Mouse (Mus musculus): ENCODE data around the gene Ucma.
"Not testable (repeated sequence)": the region's sequence is repeated elsewhere in the genome, so short reads cannot be mapped to it uniquely, and the experiment has no call there.

Ucma gene

DNA sequence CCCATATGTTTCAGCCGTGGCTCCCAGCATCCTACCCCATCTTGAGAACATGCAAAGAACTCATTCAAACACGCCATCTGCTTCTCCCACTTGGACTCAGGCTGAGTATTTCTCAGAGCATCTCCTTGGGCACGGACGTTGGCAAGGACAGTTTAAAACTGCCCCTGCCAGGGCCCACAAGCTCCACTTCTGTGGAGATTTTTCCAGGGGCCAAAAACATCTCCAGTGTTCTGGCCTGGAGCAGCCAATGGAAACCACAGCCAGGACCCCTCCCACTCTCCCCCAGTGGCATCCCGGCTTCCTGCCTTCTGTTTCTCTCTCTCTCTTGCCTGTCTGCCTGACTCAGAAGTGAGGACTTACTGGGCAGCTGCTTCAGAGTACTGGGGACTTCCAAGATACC is at the start of gene Ucma:
TSS of gene Ucma (plus strand) at position 316 of the 400 bp plus-strand sequence.
- DNase-seq (ENCODE audit: low spot score in 2 of 2): no peak

DNA sequence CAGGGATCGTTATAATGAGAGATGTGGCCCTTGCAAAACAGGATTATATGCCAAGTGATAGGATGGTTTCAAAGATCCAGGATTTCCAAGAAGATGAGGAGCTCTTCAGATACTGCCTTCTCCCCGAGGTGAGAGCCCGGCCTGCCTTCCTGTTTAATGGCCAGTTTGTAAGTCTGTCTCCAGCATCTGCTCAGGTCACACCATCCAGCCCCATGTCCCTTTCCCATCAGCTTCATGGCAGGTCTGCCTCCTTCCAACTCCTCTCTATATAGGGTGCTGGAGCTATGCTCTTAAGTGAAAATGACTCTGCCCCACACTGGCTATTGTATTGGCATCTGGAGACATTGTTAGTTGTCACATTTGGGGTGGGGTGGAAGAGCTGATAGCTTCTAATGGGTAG is 48.5 kb upstream of the Ucma start:
- peak in 1 of 2 experiments; percentile 52 for DNase-seq (ENCODE audit: low spot score in 2 of 2)

- no peak for DNase-seq (ENCODE audit: low spot score in 2 of 2)
Measured at GRCm38 (mm10) chr2:4929230-4929629, 46.7 kb upstream of the Ucma start.

DNA sequence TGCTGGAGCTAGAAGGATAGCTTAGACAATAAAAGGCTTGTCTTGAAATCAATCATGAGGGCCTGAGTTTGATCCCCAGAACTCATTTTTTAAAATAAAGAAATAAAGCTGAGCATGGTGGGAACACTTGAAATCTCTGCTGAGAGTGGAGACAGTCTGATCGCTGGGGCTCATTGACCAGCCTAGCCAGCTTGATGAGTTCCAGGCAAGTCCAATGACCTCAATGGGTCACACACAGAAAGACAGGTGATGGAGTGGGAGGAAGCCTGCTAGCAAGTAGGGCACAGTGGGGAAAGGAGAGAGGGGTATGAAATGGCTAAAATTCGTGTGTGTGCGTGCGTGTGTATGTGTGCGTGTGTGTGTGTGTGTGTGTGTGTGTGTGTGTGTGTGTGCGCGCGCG is 41.4 kb upstream of the Ucma start:
- DNase-seq (ENCODE audit: low spot score in 2 of 2): no peak

GRCm38 (mm10) chr2:4937931-4938330 is 38.0 kb upstream of the Ucma start:
- DNase-seq (ENCODE audit: low spot score in 2 of 2): no peak

DNA sequence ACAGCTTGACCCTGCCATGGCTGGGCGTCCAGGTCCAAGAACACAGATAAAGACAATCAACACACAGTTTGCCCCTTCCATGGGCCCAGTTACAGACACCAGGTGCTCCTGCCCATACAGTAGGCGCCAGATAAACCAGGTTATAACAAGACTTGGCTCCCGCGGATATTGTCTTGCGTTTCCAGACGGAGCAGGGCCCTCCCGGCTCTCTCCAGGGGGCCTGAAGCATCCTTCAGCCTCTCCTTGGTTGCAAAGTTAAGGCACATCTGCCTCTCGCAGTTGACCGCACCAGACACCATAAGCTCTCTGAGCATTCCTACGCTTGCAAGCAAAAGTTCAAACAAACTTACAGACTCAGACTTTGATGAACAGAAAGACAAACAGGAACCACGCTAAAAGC is 35.1 kb upstream of the Ucma start:
- no peak for DNase-seq (ENCODE audit: low spot score in 2 of 2)

DNA sequence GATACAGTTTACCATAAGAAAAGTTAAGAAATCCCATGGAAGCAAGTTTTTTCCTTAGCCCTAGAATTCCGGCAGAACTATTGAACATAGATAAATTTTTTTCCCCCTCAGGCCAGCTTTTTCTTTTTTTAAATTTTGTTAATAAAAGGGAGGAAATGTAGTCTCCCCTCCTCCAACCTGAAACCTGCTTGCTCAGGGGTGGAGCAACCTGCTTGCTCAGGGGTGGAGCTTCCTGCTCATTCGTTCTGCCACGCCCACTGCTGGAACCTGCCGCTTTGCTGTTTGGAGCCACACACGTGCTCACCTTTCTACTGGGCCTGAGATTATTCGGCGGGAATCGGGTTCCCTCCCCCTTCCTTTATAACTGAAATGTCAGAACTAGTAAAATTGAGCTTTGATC is 26.2 kb upstream of the Ucma start:
- not testable (repeated sequence) for DNase-seq (ENCODE audit: low spot score in 2 of 2)

DNA sequence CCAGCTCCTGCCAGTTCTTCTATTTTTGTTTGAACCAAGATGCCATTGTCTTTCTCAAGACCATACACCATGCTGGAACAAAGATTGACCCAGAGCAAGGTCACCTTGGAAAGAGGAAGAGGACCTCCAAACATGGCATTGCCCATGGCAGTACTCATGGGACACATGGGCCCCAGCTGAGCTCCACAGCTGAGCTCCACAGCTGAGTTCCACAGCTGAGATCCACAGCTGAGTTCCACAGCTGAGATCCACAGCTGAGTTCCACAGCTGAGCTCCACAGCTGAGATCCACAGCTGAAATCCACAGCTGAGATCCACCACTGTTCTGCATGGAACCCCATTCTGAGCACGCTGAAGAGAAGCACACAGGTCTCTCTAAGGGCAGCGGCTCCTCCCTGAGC is 24.9 kb upstream of the Ucma start:
- no peak for DNase-seq (ENCODE audit: low spot score in 2 of 2)

GRCm38 (mm10) chr2:4954216-4954760 is 21.6 kb upstream of the Ucma start:
- no peak for DNase-seq (ENCODE audit: low spot score in 2 of 2)

GRCm38 (mm10) chr2:4958039-4958438 is 17.9 kb upstream of the Ucma start:
- DNase-seq (ENCODE audit: low spot score in 2 of 2): no peak

DNA sequence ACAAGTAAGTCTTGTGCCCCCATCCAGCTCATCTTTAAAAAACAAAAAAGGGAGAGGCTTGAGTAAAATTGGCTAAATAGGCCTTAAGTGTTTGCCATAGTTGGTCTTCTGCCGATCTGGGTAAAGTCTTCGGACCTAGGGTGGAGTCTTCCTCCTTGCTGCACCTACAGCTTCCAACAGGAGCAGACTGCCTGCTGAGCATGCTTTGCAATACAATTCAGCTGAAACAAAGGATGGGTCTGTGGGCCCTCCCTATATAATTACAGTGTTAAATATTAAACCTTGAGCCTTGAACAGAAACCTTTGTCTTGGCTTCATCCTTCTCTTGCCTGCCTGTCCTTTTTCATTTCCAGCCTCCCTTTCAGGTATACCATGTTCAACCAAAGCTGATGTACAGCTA is 8.1 kb upstream of the Ucma start:
- no peak for DNase-seq (ENCODE audit: low spot score in 2 of 2)

DNA sequence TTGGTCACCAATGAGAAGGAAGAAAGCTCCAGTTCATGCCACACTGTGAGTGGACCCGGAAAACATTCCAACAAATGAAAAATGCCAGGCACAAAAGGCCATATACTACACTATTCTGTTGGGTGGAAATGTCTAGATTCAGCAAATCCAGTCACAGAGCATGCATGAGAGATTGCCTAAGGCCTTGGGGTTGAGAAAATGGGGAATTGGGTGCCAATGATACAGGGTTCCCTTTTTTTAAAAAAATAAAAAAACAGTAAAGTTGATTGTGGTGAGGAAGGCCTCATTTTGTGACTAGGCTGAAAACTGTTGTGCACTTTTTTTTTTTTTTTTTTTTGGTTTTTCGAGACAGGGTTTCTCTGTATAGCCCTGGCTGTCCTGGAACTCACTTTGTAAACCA is 6.8 kb upstream of the Ucma start:
- DNase-seq (ENCODE audit: low spot score in 2 of 2): no peak

DNA sequence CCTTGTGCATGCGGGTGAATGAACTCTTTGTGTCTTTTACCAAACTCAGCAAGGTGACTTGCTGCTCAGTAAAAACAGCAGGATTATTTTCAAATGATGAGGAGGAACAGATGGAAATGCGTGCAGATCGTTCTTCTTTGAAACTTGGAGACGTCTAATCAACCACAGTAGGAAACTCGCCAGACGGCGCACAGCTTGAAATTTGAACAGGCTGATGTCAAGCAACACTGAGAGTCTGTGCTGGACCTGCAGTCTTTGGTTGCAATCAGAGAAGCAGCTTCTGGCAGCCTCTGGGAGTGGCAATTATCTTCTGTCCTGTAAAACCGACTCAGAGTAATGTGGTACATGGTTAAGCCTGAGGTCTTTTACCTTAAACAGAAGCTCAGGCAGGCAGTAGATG is 2.2 kb downstream of the Ucma start:
- no peak for DNase-seq (ENCODE audit: low spot score in 2 of 2)

GRCm38 (mm10) chr2:4983987-4984386 is 8.1 kb downstream of the Ucma start:
- DNase-seq (ENCODE audit: low spot score in 2 of 2): no peak

DNA sequence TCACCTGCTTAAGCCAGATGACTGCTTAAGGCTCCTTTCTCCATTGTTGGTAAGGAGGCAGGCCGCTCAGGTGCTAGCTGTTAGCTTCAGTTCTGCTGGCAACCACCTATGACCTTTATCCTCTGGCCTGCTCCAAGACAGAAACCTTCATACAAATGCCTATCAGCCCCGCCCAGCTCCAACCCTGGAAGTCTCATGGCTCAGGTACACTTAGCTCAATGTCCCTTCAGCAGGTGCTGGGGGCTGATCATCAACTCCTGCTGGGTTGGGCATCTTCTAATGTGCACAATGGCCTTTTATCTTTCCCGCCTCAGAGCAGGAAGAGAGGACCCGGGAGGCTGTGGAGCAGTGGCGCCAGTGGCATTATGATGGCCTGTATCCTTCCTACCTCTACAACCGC is 9.1 kb downstream of the Ucma start:
- DNase-seq (ENCODE audit: low spot score in 2 of 2): no peak

GRCm38 (mm10) chr2:4986798-4987197 is 10.9 kb downstream of the Ucma start:
- no peak for DNase-seq (ENCODE audit: low spot score in 2 of 2)

DNA sequence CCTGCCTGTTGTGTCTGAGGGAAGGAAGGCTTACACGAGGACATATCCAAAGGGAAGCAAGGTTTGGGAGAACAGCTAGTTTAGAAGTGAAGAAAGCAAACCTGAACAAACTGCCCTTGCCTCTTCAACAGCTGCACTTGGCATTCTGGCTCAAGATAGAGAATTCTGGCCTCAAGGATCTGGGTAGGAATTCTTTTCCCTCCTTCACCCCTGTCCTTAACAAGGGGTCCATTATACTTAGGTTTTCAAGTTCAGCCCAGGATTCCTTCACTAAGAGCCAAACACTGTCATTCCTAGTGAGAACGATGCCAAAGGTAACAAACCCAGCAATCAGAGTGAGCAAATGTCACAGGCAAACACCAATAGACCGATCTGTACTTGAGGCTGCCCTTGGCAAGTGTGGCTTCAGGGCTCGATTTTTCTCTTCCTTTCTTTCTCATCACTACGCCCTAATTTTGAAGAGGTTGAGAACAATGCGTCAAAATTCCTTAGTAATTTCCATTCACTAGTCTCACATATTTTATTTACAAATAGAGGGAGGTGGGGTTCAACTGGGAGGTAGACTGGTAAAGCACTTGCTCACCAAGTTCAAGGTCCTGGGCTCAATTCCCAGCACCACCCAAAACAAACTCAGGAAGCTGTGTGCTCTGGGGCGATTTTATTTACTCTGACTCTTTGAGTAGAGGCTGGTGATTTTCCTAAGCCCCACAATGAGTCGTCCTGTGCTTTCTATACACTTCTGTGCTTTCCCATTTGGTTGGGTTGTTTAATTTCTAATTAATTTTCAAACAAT is 11.7 kb downstream of the Ucma start:
- DNase-seq (ENCODE audit: low spot score in 2 of 2): no peak

DNA sequence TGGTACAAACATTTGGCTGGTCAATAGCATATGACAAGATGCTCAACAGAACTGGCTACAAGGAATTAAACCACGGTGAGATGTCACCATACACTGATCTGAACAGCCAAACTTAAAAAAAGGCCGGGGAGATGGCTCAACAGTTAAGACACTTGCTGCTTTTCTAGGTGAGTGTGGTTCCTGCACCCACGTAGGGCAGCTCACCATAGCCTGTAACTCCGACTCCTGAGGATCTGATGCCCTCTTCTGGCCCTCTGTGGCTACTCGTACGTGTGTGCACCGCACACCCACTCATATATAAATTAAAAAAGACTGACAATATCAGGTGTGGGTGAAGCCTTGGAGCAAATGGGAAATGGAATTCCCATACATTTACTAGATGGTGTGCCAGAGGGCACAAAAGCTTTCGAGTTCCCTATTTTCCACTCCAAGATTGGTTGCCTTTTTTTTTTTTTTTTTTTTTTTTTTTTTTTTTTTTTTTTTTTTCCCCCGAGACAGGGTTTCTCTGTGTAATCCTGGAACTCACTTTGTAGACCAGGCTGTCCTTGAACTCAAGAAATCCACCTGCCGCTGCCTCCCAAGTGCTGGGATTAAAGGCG is 13.0 kb downstream of the Ucma start:
- no peak for DNase-seq (ENCODE audit: low spot score in 2 of 2)

GRCm38 (mm10) chr2:4993584-4993983 is 17.7 kb downstream of the Ucma start:
- DNase-seq (ENCODE audit: low spot score in 2 of 2): no peak

DNA sequence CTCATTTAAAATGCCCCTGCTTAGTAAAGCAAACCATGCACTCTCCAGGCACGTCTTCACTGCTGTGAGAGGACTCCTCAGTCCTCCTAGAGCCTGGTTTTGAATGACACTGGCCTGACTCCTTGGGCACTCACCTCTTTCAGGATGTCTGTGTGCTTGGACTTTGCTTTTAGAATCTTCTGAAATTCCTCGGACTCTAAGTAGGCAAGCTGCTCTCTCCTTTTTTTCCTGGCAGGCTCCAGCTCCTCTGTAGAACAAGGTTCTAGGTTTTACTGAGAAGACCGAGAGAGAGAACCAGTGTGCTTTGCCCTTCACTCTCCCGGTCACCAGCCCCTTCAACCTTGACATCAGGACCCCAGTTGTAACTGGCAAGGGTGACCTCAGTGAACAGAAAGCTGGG is 18.5 kb downstream of the Ucma start:
- DNase-seq (ENCODE audit: low spot score in 2 of 2): no peak

DNA sequence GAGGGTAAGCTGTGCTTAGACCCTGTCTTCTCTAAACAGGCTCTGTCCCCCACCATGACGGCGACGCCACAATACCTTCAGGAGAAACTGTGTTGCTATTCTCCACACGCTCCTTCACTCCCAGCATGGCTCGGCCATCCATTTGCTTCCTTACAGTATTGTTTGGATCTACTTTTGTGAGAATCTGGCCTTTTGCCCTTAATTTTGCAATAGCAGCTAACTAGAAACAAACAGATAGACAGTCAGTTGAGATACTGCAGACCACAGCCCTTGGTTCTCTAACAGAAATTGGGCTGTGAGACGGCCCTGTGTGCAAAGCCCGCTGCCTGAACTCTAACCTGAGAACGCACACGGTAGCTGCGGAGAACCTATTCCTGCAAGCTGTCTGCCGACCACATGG is 19.7 kb downstream of the Ucma start:
- DNase-seq (ENCODE audit: low spot score in 2 of 2): no peak

DNA sequence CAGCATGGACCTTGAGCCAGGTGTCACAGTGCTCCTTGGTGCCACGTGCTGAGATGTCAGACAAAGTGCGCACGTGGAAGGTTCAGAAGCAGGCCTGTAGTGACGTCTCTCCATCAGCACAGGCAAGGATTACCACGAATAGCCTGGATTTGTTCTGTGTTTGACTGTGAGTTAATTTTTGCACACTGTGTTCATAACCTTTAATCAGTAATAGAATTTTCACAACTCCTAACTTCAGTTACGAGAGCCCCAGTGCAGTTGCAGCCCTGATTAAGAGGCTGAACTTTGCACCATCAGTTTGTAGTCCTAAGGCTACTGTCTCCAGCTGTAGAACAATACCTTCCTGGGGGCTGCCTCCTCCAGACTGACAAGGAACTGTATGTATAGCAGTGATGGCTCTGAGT is 20.5 kb downstream of the Ucma start:
- DNase-seq (ENCODE audit: low spot score in 2 of 2): no peak

- DNase-seq (ENCODE audit: low spot score in 2 of 2): no peak
Measured at GRCm38 (mm10) chr2:4998905-4999304, 23.0 kb downstream of the Ucma start.
